Mouse (Mus musculus) embryo, embryonic 10.5 days (tissue): Measurements from ENCODE around the gene Vmn1r65.
"Not testable (repeated sequence)": the region's sequence is repeated elsewhere in the genome, so short reads cannot be mapped to it uniquely, and the experiment has no call there.

Experiments
- DNase-seq: peaks from one replicate; pipeline ENCODE4 v3.0.0-alpha.2; 2015; ENCODE audit warnings: low spot score

Gene Vmn1r65

DNA sequence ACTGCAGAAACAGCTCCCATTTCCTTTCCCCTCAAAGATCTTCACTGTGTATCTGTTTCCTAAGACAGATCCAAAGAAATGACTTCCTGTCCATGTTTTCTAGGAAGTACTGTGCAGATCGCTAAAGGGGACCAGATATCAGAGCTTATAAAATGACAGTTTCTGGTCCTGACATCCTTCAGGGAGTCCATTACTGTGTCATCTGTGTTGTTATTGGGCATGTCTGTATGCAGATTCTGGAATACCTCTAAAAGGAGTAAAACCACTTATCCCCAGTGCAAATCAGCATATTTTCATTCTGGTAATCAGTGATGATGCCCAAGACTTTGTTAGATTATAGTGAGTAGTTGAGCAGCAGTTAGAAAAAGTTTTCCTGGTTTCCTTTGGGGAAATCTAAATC, at the start of gene Vmn1r65:
Gene Vmn1r65 (minus strand): TSS at position 101 of the 400 bp plus-strand sequence.
- DNase-seq: no peak

DNA sequence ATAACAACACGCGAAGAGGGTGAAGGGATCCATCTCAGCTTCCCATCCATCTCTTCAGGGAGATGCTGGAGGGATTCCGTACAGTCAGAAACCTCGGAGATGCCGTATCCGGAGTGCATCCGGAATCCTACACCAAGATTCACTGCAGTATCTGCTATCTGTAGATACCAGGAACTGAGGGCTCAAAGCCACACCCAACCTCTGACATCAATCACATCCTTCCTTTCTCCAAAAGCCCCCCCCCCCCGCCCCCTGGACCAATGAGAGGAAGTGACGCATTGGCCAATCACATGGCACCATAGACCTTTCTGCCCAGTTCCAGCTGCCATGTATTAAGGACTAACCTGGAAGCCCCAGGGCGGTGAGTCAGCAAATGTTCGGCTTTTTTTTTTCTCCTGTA, 34.1 kb upstream of the Vmn1r65 start, which contains the start of gene Nlrp4c:
Gene Nlrp4c (plus strand): TSS at position 301 of the 400 bp plus-strand sequence.
- DNase-seq: no peak

DNA sequence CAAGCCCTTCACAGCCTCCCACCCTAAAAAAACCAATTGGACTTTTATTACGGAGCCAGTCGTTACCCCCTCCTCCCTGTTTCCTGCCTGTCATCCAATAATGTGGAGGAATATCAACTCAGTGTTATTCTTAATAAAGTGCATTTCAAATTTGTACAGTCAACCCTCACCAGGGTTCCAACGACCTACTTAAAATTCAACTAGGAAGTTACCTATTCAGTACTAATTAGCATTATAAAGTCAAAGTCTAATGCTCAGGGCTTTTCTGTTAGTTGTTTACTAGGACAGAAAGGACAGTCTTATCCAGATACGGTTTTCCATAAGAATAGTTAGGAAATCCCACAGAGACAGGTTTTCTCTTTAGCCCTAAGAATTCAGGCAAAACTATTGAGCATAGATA, 28.4 kb downstream of the Vmn1r65 start:
- DNase-seq: not testable (repeated sequence)

DNA sequence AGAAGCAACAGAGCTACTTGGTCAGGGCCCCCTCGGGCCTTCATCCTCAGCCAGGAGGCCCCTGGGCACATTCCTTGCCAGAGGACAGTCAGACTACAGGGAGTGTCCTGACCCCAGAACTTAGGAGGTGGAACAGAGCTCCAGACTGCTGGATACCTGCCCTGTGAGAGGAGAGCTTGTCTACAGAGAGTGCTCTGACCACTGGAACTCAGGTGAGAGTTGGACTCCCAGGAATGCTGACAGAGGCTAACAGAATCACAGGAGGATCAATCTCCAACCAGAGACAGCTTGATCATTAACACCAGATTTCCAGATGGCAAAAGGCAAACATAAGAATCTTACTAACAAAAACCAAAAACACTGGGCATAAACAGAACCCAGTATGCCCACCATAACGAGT, 38.3 kb downstream of the Vmn1r65 start:
- DNase-seq: not testable (repeated sequence)
